Mouse (Mus musculus) midbrain, embryonic 14.5 days (tissue): Measurements from ENCODE around the gene Zfp248. TPM values are rescaled to one million over a fixed set of nuclear protein-coding genes. Genes with fewer than 3 reads are reported as not detected.
A peak's percentile ranks its signal among the peaks of the same experiment; 100 is the strongest.

ENCODE experiments used
- ATAC-seq: fragments of 200-750 bp; cut with Nextera tagmentation; 2 replicates; pipeline ENCODE4 v1.8.0; 2017; ENCODE audit warnings: moderate number of reproducible peaks, moderate library complexity; ENCODE audit not compliant: low FRiP score, low TSS enrichment
- DNase-seq: peaks from one replicate; pipeline ENCODE4 v3.0.0-alpha.2; 2015
- H3K27ac ChIP-seq: fragments of 300-500 bp; sonication (generic); replicated peaks from 2 replicates; pipeline ENCODE4 v1.5.1; 2014; ENCODE audit warnings: mild to moderate bottlenecking, low read depth, low read length, moderate library complexity
- H3K27me3 ChIP-seq: fragments of 300-500 bp; sonication (generic); 2 replicates; pipeline ENCODE4 v1.6.1; 2014; ENCODE audit warnings: low read length, control low read depth, mixed read lengths; ENCODE audit not compliant: control insufficient read depth, insufficient read depth
- H3K36me3 ChIP-seq: fragments of 300-500 bp; sonication (generic); 2 replicates; pipeline ENCODE4 v1.6.1; 2014; ENCODE audit warnings: low read length, control low read depth; ENCODE audit not compliant: control insufficient read depth, insufficient read depth
- H3K4me1 ChIP-seq: fragments of 300-500 bp; sonication (generic); 2 replicates; pipeline ENCODE4 v1.6.1; 2014; ENCODE audit warnings: mild to moderate bottlenecking, antibody characterized with exemption, low read length, control low read depth; ENCODE audit not compliant: control insufficient read depth, insufficient read depth
- H3K4me2 ChIP-seq: fragments of 300-500 bp; sonication (generic); 2 replicates; pipeline ENCODE4 v1.6.1; 2014; ENCODE audit warnings: mild to moderate bottlenecking, low read length, moderate library complexity
- H3K4me3 ChIP-seq: fragments of 300-500 bp; sonication (generic); replicated peaks from 2 replicates; pipeline ENCODE4 v1.5.1; 2014; ENCODE audit warnings: low read depth, low read length
- H3K9ac ChIP-seq: fragments of 300-500 bp; sonication (generic); replicated peaks from 2 replicates; pipeline ENCODE4 v1.6.1; 2014; ENCODE audit warnings: mild to moderate bottlenecking, low read length, moderate library complexity
- H3K9me3 ChIP-seq: fragments of 300-500 bp; sonication (generic); 2 replicates; pipeline ENCODE4 v1.6.1; 2016; ENCODE audit warnings: low read length, control low read depth, mixed read lengths; ENCODE audit not compliant: control insufficient read depth
- WGBS: fragments of 180-500 bp; shearing (Covaris S2); extraction: QIAGEN DNeasy Blood & Tissue Kit; methylation state at CpG from one replicate; pipeline ENCODE4 v1.1.7; 2014; 5-methylcytosine and 5-hydroxymethylcytosine counted together
- microRNA-seq: library from miRNA; unstranded; fragments of <30 nt; microRNA quantifications from one replicate; pipeline ENCODE4, GENCODE M21; 2016
- polyA plus RNA-seq: library from polyadenylated mRNA; unstranded; fragments of >200 nt; fragmentation: Nextera tagmentation; extraction: Ambion mirVana; gene quantifications from 2 replicates; pipeline ENCODE4 v1.2.1, GENCODE M21; 2014

Zfp248 gene
- polyA plus RNA-seq, 1 experiment from 2014 or later: 15.8 TPM

- Histone ChIP-seq H3K27me3 (no peaks in the 10 kb centered on the region), H3K4me1 (no peaks in the 10 kb centered on the region), H3K9ac (no peak overlapping the region), H3K36me3 (peaks cover 32% of the 10 kb centered on the region), H3K27ac (no peak overlapping the region), H3K4me2 (no peak overlapping the region), H3K4me3 (no peak overlapping the region), H3K9me3 (no peaks in the 10 kb centered on the region)
- ATAC-seq (no peak), DNase-seq (no peak)
- WGBS: 90% methylated on average over 4 of the region's 4 CpGs
These were observed 74.1 kb downstream of the Zfp248 start for GRCm38 (mm10) chr6:118381234-118381633.

GRCm38 (mm10) chr6:118380630-118381029 is 74.7 kb downstream of the Zfp248 start:
- H3K4me3 ChIP-seq: no peak overlapping the region
- no peak overlapping the region for H3K27ac ChIP-seq
- H3K27me3 ChIP-seq: no peaks in the 10 kb centered on the region
- 70% methylated on average over 3 of the region's 3 CpGs for WGBS
- DNase-seq (no peak), ATAC-seq (no peak)
- no peak overlapping the region for H3K4me2 ChIP-seq
- no peaks in the 10 kb centered on the region for H3K9me3 ChIP-seq
- H3K36me3 ChIP-seq: peaks cover 32% of the 10 kb centered on the region
- no peak overlapping the region for H3K9ac ChIP-seq
- H3K4me1 ChIP-seq: no peaks in the 10 kb centered on the region

- no peak overlapping the region for H3K4me3 ChIP-seq
- H3K27ac ChIP-seq: no peak overlapping the region
- no peaks in the 10 kb centered on the region for H3K9me3 ChIP-seq
- ATAC-seq (peak; percentile 85), DNase-seq (peak; percentile 93)
- peaks cover 27% of the 10 kb centered on the region for H3K36me3 ChIP-seq
- no peaks in the 10 kb centered on the region for H3K4me1 ChIP-seq
- peak overlapping the region; percentile 23 for H3K4me2 ChIP-seq
- H3K9ac ChIP-seq: peak overlapping the region; percentile 21; the same call in 1 of the 2 replicates
- 29% methylated on average over 20 of the region's 20 CpGs for WGBS
- H3K27me3 ChIP-seq: no peaks in the 10 kb centered on the region
These were observed 75.7 kb downstream of the Zfp248 start for GRCm38 (mm10) chr6:118379451-118380167.

- 47% methylated on average over 10 of the region's 10 CpGs for WGBS
These were observed 77.7 kb downstream of the Zfp248 start for GRCm38 (mm10) chr6:118377611-118378010.

More at GRCm38 (mm10) chr6:118377611-118378010, 77.7 kb downstream of the Zfp248 start:
- ATAC-seq (no peak), DNase-seq (peak; percentile 17)
- H3K4me1 ChIP-seq: no peaks in the 10 kb centered on the region
- no peaks in the 10 kb centered on the region for H3K27me3 ChIP-seq
- H3K36me3 ChIP-seq: peaks cover 7% of the 10 kb centered on the region
- H3K4me2 ChIP-seq: no peak overlapping the region
- no peaks in the 10 kb centered on the region for H3K9me3 ChIP-seq
- no peak overlapping the region for H3K9ac ChIP-seq
- H3K4me3 ChIP-seq: no peak overlapping the region
- no peak overlapping the region for H3K27ac ChIP-seq

Small RNA genes lying within 50 kb of the gene (microRNA-seq; reads per million reads assigned to microRNA genes)
- gene Gm25953: not detected

Other genes with a start within 250 kb of the Zfp248 start
- gene Bms1, start 36.1 kb downstream of the Zfp248 start, polyA plus RNA-seq: 14.4 and 23.5 TPM in 2 replicates
- gene Zfp9, start 23.8 kb upstream of the Zfp248 start, polyA plus RNA-seq: 12.9 and 15.6 TPM in 2 replicates
- gene Ankrd26, start 106.7 kb upstream of the Zfp248 start, polyA plus RNA-seq: 12.4 and 13.5 TPM in 2 replicates